28 mouse cellular contexts compared by ENCODE assay signal in the genomic region with DNA sequence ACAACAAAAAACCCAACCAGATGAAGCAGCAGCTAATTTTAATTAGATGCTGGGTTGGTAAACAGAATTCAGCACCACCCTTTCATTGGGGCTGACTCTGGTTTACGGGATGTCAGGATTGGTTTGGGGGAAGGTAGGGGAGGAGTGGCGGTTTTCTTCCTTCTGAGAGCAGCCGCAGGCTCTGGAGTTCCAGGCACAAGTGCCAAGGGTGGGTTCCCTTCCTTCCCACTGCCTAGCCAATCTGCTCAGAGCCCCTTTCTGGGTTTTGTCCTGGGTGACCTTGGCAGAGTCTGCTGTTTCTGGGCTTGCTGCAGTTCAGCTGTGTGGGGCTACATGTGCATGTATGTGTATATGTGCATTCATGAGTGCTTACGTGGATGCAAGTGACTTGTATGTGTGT.
DNase-seq lines count a peak whose midpoint lies in the region; ATAC-seq lines count a peak whose summit lies in the region.
"Had no signal": no experiment of that assay in that cellular context is flagged by ENCODE, and none has a peak within 500 bp of the region (broad histone marks: within the 10 kb centered on the region; RNA-seq: fewer than 3 reads in every experiment).

No protein-coding gene starts in this region.

- 27% methylated on average over 4 of the region's 4 CpGs for WGBS in forebrain, embryonic 16.5 days
- 68% methylated on average over 4 of the region's 4 CpGs for WGBS in forebrain, embryonic 11.5 days

- H3K27me3 ChIP-seq in forebrain, embryonic 16.5 days (replicated peaks; ENCODE audit: control insufficient read depth, insufficient read depth, low read length): no peaks in the 10 kb centered on the region; the same call in 1 of the 2 replicates
- no peaks in the 10 kb centered on the region for H3K27me3 ChIP-seq in forebrain, embryonic 11.5 days (ENCODE audit: control insufficient read depth, insufficient read depth, low read length)
- H3K27me3 ChIP-seq: hindbrain, embryonic 15.5 days had no signal

- H3K27ac ChIP-seq in forebrain, embryonic 16.5 days (ENCODE audit: low read length): no peak overlapping the region
- H3K27ac ChIP-seq in forebrain, embryonic 11.5 days (ENCODE audit: low read depth, low read length): no peak overlapping the region
- H3K27ac ChIP-seq: embryonic facial prominence, embryonic 13.5 days; hindbrain, embryonic 15.5 days; liver, embryonic 14.5 days; macrophage; midbrain, embryonic 13.5 days; stomach, embryonic 15.5 days had no signal

- H3K9ac ChIP-seq in forebrain, embryonic 16.5 days (replicated peaks; ENCODE audit: low read depth, low read length): no peak overlapping the region
- H3K9ac ChIP-seq in forebrain, embryonic 11.5 days (ENCODE audit: low read length): no peak overlapping the region
- H3K9ac ChIP-seq: embryonic facial prominence, embryonic 13.5 days; heart, embryonic 12.5 days; hindbrain, embryonic 15.5 days; liver, embryonic 14.5 days; midbrain, embryonic 13.5 days; stomach, embryonic 15.5 days had no signal

- H3K36me3 ChIP-seq in forebrain, embryonic 16.5 days (ENCODE audit: control insufficient read depth, insufficient read depth): no peaks in the 10 kb centered on the region
- H3K36me3 ChIP-seq in forebrain, embryonic 11.5 days (ENCODE audit: control insufficient read depth, insufficient read depth, low read length): no peaks in the 10 kb centered on the region
- H3K36me3 ChIP-seq: embryonic facial prominence, embryonic 13.5 days; heart, embryonic 12.5 days; hindbrain, embryonic 15.5 days; midbrain, embryonic 13.5 days; stomach, embryonic 15.5 days had no signal

- peaks cover 19% of the 10 kb centered on the region for H3K4me1 ChIP-seq in forebrain, embryonic 16.5 days (replicated peaks; ENCODE audit: control insufficient read depth, insufficient read depth, low read length)
- 0 out of 2 replicates have a peak, but pooled peaks cover 4% of the 10 kb centered on the region for H3K4me1 ChIP-seq in forebrain, embryonic 11.5 days (replicated peaks; ENCODE audit: control insufficient read depth, insufficient read depth, low read length)

- no peak overlapping the region for H3K4me2 ChIP-seq in forebrain, embryonic 16.5 days (ENCODE audit: low read length)
- H3K4me2 ChIP-seq in forebrain, embryonic 11.5 days (ENCODE audit: low read depth, low read length, severe bottlenecking): no peak overlapping the region
- H3K4me2 ChIP-seq: embryonic facial prominence, embryonic 13.5 days; heart, embryonic 12.5 days; hindbrain, embryonic 15.5 days; midbrain, embryonic 13.5 days; stomach, embryonic 15.5 days had no signal

- no peaks in the 10 kb centered on the region for H3K9me3 ChIP-seq in forebrain, embryonic 16.5 days (ENCODE audit: control insufficient read depth, low read length)
- H3K9me3 ChIP-seq in forebrain, embryonic 11.5 days (ENCODE audit: control insufficient read depth, low read length): no peaks in the 10 kb centered on the region
- H3K9me3 ChIP-seq: embryonic facial prominence, embryonic 13.5 days; heart, embryonic 12.5 days; hindbrain, embryonic 15.5 days; midbrain, embryonic 13.5 days; stomach, embryonic 15.5 days had no signal

- no peak overlapping the region for H3K4me3 ChIP-seq in forebrain, embryonic 16.5 days (replicated peaks; ENCODE audit: low read length)
- H3K4me3 ChIP-seq in forebrain, embryonic 11.5 days (ENCODE audit: low read depth, low read length): no peak overlapping the region
- H3K4me3 ChIP-seq: embryonic facial prominence, embryonic 13.5 days; erythroblast, embryonic 14.5 days; heart, embryonic 12.5 days; hindbrain, embryonic 15.5 days; midbrain, embryonic 13.5 days; stomach, embryonic 15.5 days had no signal

- 0 out of 2 replicates have a peak, but pooled peaks have one; percentile 29 for ATAC-seq in forebrain, embryonic 16.5 days
- no peak for ATAC-seq in forebrain, embryonic 11.5 days (replicated peaks; ENCODE audit: low FRiP score)
- ATAC-seq: inflammation-experienced regulatory T-cells, adult 6 months had no signal

- no peak for DNase-seq in forebrain, embryonic 11.5 days (ENCODE audit: low spot score)
- peak; percentile 15 for DNase-seq in layer of hippocampus, adult 9-11 months
- no peak for DNase-seq in layer of hippocampus, postnatal 10 days (ENCODE audit: low spot score in 2 of 2)
- peak; percentile 5 for DNase-seq in right cerebral cortex, postnatal 25 days
- DNase-seq in right cerebral cortex, postnatal 14 days: no peak
- DNase-seq: adrenal gland, adult 8-10 months; B cell, adult 2 months; cerebellum, adult 8-10 months; embryo, embryonic 11 days; gastrocnemius, postnatal 14 days; heart, adult 18-20 months; heart, postnatal 4 days; kidney, adult 11 months; kidney, postnatal 14 days; layer of hippocampus, postnatal 36 days; liver; lung, adult 2 months; lung, postnatal 10 days had no signal

Comparison
In these comparisons a context has a peak if more than half of its experiments do, and no peak if none do; other contexts are left out.
1. DNase-seq: peak in layer of hippocampus, adult 9-11 months (single experiment) and right cerebral cortex, postnatal 25 days (single experiment); none in forebrain, embryonic 11.5 days (single experiment), layer of hippocampus, postnatal 10 days (0 of 2) and right cerebral cortex, postnatal 14 days (single experiment).